Mouse (Mus musculus): ENCODE results near the gene Blm.

DNA sequence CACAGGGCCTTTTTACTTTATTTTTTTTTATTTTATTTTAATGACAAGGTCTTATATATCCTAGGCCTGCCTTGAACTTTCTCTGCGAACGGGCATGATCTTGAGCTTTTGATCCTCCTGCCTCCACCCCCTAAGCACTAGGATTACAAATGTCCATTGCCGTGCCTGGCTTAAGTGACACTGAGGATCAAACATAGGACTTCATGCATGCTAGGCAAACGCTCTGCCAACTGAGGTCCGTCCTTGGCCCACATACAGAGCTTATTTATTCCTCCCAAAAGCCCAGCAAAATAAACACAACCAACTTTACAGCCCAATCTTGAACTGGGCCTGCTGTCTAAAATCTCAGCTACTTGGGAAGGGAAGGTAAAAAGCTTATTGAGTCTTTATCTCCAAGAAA, 122.1 kb downstream of the Blm start:
- TF ChIP-seq CTCF (IDR thresholded peaks at IDR 0.05; ENCODE audit: low read depth, low read length) = no peak
- TF ChIP-seq POLR2A (IDR thresholded peaks at IDR 0.05; ENCODE audit: extremely low read depth, insufficient read depth, low read length) = no peak

Data from liver, adult 2 months (tissue).